Mouse (Mus musculus): ENCODE measurements around the gene Sp6. TPM values are rescaled to one million over a fixed set of nuclear protein-coding genes. Genes with fewer than 3 reads are reported as not detected.

Gene Sp6
- polyA plus RNA-seq, 1 experiment: 7.6 TPM

DNA sequence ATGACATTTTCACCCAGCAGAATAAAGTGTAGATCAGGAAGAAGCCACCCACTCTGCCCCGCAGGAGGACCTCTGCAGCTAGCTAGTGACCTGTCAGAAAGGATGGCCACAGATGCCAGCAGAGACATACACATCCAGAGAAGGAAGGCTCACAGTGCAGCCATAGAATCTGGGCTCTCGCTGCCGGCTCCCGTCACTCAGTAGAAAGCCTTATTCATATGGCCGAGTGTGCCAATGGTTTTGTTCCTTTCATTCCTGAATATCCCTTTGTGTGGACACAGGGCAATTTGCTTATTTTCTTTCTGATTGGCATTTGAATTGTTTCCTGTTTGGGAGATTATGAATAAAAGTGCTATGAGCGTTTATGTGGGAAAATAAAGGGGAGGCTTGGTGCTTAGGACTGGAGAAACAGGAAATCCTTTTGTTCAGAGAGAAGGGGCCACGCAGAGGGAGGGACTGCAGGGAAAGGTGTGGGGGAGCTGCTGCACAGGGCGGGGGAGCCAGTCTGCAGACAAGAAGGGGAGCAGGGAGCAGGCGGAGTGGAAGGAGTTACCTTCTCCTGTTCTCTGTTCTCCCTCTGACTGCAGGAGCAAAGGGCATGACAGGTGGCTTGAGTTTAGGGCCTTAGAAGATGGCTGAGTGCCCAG is 50.2 kb downstream of the Sp6 start:
- no peak for DNase-seq (ENCODE audit: low spot score)

DNA sequence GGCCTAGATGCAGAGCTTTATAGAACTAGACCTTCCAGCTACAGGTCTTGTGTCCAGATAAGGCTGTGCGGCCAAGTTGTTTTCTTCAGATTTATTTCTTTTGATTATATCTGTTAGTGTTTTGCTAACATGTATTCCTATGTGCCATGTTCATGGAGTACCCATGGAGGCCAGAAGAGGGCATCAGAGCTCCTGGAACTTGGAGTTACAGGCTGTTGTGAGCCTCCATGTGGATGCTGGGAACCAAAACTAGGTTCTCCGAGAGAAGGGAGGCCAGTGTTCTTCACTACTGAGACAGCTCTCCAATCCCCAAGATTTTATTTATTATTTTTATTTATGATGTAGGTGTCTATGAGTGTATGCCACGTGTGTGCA is 50.7 kb downstream of the Sp6 start:
- no peak for DNase-seq (ENCODE audit: low spot score)

DNA sequence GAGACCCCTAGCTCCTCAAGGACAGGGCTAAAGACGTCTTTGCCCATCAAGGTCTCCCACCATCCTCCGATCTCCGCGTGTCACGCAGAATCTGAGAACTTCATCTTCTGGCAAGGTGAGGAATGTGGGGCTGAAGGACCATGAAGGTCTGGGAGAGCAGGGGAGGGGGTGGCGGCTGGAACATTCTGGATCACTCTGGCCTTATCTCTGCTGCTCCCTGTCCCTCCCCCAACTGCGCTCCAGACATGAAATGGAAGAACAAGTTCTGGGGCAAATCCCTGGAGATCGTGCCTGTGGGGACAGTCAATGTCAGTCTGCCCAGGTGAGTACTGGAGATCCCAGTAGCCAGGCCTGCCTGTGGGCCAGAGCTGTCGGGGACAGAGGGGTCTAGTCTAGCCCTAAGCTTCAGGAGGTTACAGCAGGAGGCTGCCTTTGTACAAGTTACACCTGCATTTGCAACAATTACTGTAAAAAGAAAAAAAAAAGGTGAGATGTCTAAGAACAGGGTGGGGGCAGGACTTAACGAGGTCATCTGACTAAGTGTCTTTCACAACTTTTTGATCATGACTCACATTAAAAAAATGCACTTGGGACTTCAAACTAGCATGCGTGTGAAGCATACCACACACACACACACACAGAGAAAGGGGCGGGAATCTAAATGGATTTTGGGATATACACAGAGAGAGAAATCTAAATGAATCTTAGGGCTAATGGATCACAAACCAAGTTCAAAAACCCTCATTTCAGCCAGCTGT is 52.5 kb downstream of the Sp6 start:
- no peak for DNase-seq (ENCODE audit: low spot score)

GRCm38 (mm10) chr11:97066656-97067360 is 53.6 kb downstream of the Sp6 start:
- DNase-seq (ENCODE audit: low spot score): no peak

- DNase-seq (ENCODE audit: low spot score): no peak
Measured at GRCm38 (mm10) chr11:97069333-97069732, 56.1 kb downstream of the Sp6 start.

GRCm38 (mm10) chr11:97069770-97070169 is 56.6 kb downstream of the Sp6 start:
- no peak for DNase-seq (ENCODE audit: low spot score)

DNA sequence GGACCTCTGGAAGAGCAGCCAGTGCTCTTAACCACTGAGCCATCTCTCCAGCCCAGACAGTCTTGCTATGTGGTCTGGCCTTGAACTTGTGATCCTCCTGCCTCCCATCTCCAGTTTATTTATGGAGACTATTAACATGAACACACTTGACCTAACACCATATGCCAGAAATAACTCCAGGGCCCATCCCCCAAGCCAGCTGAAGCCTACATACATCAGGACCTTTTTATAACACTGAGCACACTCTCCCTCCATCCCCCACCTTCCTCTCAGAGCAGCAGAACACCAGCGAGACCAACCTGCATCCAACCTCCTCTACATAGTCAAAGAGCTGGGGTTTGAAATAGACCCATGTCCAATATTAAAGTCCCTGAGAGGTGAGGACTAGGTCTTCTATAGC is 57.9 kb downstream of the Sp6 start:
- DNase-seq (ENCODE audit: low spot score): no peak

DNA sequence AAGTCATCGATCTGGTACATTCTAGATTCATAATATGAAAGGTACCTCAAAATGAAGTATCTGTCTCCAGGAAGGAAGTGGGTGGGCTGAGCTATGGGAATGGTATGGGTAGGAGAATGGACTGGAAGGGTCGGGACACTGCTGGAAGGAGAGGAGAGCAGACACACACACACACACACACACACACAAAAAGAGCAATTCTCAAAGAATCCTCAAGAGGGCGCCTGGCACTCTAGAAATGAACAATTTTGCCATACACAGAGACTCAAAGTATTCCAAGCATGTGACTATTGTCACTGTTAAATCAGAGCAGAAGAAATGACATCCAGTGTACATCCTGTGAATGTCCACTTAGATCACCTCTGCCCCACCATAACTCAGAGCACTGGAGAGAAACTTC is 59.3 kb downstream of the Sp6 start:
- DNase-seq (ENCODE audit: low spot score): no peak

DNA sequence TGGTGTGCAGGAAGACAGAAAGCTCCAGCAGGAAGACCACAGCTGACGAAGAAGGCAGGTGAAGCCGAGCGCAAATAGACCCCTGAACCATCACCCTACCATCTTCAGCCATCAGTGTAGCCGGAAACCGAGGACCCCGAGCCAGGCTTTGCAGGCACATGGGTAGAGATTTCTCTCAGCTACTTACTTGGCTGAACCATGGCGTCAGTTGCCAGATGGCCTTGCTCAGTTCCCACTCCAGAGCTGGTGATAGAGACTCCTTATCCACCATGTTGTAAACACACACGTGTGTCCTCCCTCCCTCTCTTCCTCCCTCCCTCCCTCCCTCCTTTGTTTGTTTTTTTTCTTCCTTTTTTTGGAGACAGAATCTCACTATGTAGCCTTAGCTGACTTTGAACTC is 61.0 kb downstream of the Sp6 start:
- no peak for DNase-seq (ENCODE audit: low spot score)

Other genes starting within 250 kb of the Sp6 start
- 26.0 and 30.0 TPM in 2 replicates for gene Snx11, start 235.8 kb upstream of the Sp6 start, polyA plus RNA-seq (2012; rRNA removed)
- 43.6 and 46.4 TPM in 2 replicates for gene Cbx1, start 224.3 kb upstream of the Sp6 start, polyA plus RNA-seq (2012; rRNA removed)
- 120 and 137 TPM in 2 replicates for gene Nfe2l1, start 183.4 kb upstream of the Sp6 start, polyA plus RNA-seq (2012; rRNA removed)
- gene Copz2, start 163.5 kb upstream of the Sp6 start, polyA plus RNA-seq (2012; rRNA removed): 111 and 117 TPM in 2 replicates
- gene Cdk5rap3, start 96.9 kb upstream of the Sp6 start, polyA plus RNA-seq (2012; rRNA removed): 46.5 and 47.5 TPM in 2 replicates
- 7.6 and 8.9 TPM in 2 replicates for gene Prr15l, start 85.3 kb upstream of the Sp6 start, polyA plus RNA-seq (2012; rRNA removed)
- gene Pnpo, start 69.4 kb upstream of the Sp6 start, polyA plus RNA-seq (2012; rRNA removed): 22.4 and 25.5 TPM in 2 replicates
- gene Sp2, start 30.4 kb upstream of the Sp6 start, polyA plus RNA-seq (2012; rRNA removed): 7.7 and 13.9 TPM in 2 replicates
- 10.3 and 12.5 TPM in 2 replicates for gene Scrn2, start 16.5 kb downstream of the Sp6 start, polyA plus RNA-seq (2012; rRNA removed)
- 0.21 and 0.52 TPM in 2 replicates for gene Lrrc46, start 28.0 kb downstream of the Sp6 start, polyA plus RNA-seq (2012; rRNA removed)
- 60.0 and 63.9 TPM in 2 replicates for gene Mrpl10, start 28.2 kb downstream of the Sp6 start, polyA plus RNA-seq (2012; rRNA removed)
- 10.8 and 11.7 TPM in 2 replicates for gene Osbpl7, start 37.2 kb downstream of the Sp6 start, polyA plus RNA-seq (2012; rRNA removed)
- gene Tbx21, start 101.9 kb downstream of the Sp6 start, polyA plus RNA-seq (2012; rRNA removed): 1.1 and 1.4 TPM in 2 replicates
- 21.3 and 31.5 TPM in 2 replicates for gene Tbkbp1, start 138.1 kb downstream of the Sp6 start, polyA plus RNA-seq (2012; rRNA removed)
- 70.8 and 80.2 TPM in 2 replicates for gene Kpnb1, start 174.5 kb downstream of the Sp6 start, polyA plus RNA-seq (2012; rRNA removed)

All from urinary bladder, adult 2 months (tissue).